Mouse (Mus musculus): ENCODE measurements at regions not wholly inside any gene's neighbourhood (a gene's known extent, or its start where the extent isn't known, plus 50 kb on each side); places are given as distances from the start of the nearest gene placed in this dataset.
A peak's percentile ranks its signal among the peaks of the same experiment; 100 is the strongest.

- H3K9me3 ChIP-seq (ENCODE audit: control insufficient read depth, low read length) = no peaks in the 10 kb centered on the region
- 93% methylated on average over 6 of the region's 6 CpGs for WGBS
- no peak for ATAC-seq (ENCODE audit: low FRiP score, low TSS enrichment)
- no peak overlapping the region for H3K9ac ChIP-seq (replicated peaks; ENCODE audit: low read length)
- H3K4me1 ChIP-seq (ENCODE audit: control insufficient read depth, insufficient read depth, low read length) = no peaks in the 10 kb centered on the region
- no peak overlapping the region for H3K27ac ChIP-seq (replicated peaks; ENCODE audit: low read depth, low read length)
- H3K4me2 ChIP-seq (ENCODE audit: low read length) = no peak overlapping the region
- no peaks in the 10 kb centered on the region for H3K27me3 ChIP-seq (ENCODE audit: control insufficient read depth, insufficient read depth, low read length)
- H3K4me3 ChIP-seq (replicated peaks; ENCODE audit: low read depth, low read length) = no peak overlapping the region
- DNase-seq = no peak
- H3K36me3 ChIP-seq (ENCODE audit: control insufficient read depth, insufficient read depth, low read length) = no peaks in the 10 kb centered on the region
Observed at GRCm38 (mm10) chr8:116290671-116291245, 214.0 kb upstream of the Dynlrb2 start.

DNA sequence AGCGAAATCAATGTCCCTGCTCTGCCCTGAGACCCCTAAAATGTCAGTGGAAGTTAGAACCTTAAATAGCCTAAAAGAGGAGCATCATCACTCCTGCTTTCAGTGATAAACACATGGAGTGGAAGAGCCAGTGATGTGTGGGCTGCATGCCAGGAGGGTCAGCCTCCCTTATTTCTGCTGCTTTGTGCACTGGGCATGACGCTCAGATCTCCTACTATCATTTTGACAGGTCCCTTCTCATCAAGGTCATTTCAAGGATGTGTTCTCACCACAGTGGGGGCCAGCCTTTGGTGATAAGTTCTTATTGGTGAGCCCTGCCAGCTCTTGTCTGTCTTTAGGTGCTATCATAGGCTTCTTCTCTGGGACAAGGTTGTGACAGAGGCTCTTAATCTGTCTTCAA lies 215.5 kb upstream of the Dynlrb2 start:
- DNase-seq (no peak), ATAC-seq (ENCODE audit: low FRiP score, low TSS enrichment) (no peak)
- no peak overlapping the region for H3K9ac ChIP-seq (replicated peaks; ENCODE audit: low read length)
- H3K4me3 ChIP-seq (replicated peaks; ENCODE audit: low read depth, low read length) = no peak overlapping the region
- no peaks in the 10 kb centered on the region for H3K9me3 ChIP-seq (ENCODE audit: control insufficient read depth, low read length)
- H3K27ac ChIP-seq (replicated peaks; ENCODE audit: low read depth, low read length) = no peak overlapping the region
- no peaks in the 10 kb centered on the region for H3K4me1 ChIP-seq (ENCODE audit: control insufficient read depth, insufficient read depth, low read length)
- H3K36me3 ChIP-seq (ENCODE audit: control insufficient read depth, insufficient read depth, low read length) = no peaks in the 10 kb centered on the region
- H3K4me2 ChIP-seq (ENCODE audit: low read length) = no peak overlapping the region
- WGBS = 81% methylated on average over 2 of the region's 2 CpGs
- no peaks in the 10 kb centered on the region for H3K27me3 ChIP-seq (ENCODE audit: control insufficient read depth, insufficient read depth, low read length)

DNA sequence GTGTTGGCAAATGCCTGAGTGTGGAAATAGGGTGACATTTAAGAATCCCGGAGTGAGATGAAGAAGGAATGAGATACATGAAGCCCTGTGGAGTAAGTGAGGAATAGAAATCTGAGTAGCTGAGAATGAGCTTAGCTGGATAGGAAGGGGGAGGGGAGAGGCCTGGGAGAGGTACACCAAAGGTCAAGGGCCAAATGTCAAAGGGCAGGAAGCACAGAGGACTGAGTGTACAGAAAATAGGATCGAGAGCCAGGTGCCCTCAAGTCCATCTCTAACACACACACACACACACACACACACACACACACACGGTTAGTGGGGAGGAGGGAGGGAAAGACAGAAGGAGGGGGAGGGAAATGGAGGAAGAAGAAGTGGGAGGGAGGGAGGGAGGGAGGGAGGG lies 220.8 kb upstream of the Dynlrb2 start:
- H3K36me3 ChIP-seq (ENCODE audit: control insufficient read depth, insufficient read depth, low read length) = no peaks in the 10 kb centered on the region
- no peak for DNase-seq

DNA sequence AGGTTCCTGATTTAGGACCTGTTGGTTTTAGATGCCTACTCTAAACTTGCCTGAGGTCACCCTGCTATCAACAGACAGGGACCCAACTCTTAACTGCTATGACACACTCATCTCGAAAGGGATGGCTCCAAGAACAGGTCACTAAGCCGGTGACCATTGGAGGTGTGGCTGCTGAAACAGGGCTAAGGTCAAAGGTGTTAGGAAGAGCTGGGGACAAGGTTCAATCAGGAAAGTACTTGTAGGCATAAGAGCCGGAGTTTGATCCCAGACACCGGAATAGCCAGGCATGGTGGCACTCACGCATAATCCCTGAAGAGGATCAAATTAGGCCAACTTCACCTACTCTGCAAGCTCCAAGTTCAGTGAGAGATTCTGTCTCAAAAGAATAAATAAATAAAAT lies 222.4 kb upstream of the Dynlrb2 start:
- H3K9me3 ChIP-seq (ENCODE audit: control insufficient read depth, low read length) = no peaks in the 10 kb centered on the region
- ATAC-seq (ENCODE audit: low FRiP score, low TSS enrichment) (no peak), DNase-seq (no peak)
- H3K27me3 ChIP-seq (ENCODE audit: control insufficient read depth, insufficient read depth, low read length) = no peaks in the 10 kb centered on the region
- H3K36me3 ChIP-seq (ENCODE audit: control insufficient read depth, insufficient read depth, low read length) = no peaks in the 10 kb centered on the region
- no peak overlapping the region for H3K4me2 ChIP-seq (ENCODE audit: low read length)
- H3K4me3 ChIP-seq (replicated peaks; ENCODE audit: low read depth, low read length) = no peak overlapping the region
- no peaks in the 10 kb centered on the region for H3K4me1 ChIP-seq (ENCODE audit: control insufficient read depth, insufficient read depth, low read length)
- 95% methylated on average over 5 of the region's 5 CpGs for WGBS
- H3K27ac ChIP-seq (replicated peaks; ENCODE audit: low read depth, low read length) = no peak overlapping the region
- H3K9ac ChIP-seq (replicated peaks; ENCODE audit: low read length) = no peak overlapping the region

More for the DNA sequence above, 220.8 kb upstream of the Dynlrb2 start:
- Histone ChIP-seq H3K9me3 (ENCODE audit: control insufficient read depth, low read length) (no peaks in the 10 kb centered on the region), H3K4me1 (ENCODE audit: control insufficient read depth, insufficient read depth, low read length) (no peaks in the 10 kb centered on the region), H3K27ac (replicated peaks; ENCODE audit: low read depth, low read length) (no peak overlapping the region), H3K4me3 (replicated peaks; ENCODE audit: low read depth, low read length) (no peak overlapping the region), H3K27me3 (ENCODE audit: control insufficient read depth, insufficient read depth, low read length) (no peaks in the 10 kb centered on the region), H3K9ac (replicated peaks; ENCODE audit: low read length) (no peak overlapping the region), H3K4me2 (ENCODE audit: low read length) (no peak overlapping the region)
- WGBS = 87% methylated on average over 2 of the region's 3 CpGs
- ATAC-seq (ENCODE audit: low FRiP score, low TSS enrichment) = no peak

GRCm38 (mm10) chr8:116275014-116275413 lies 229.8 kb upstream of the Dynlrb2 start:
- ATAC-seq (ENCODE audit: low FRiP score, low TSS enrichment) (no peak), DNase-seq (no peak)
- Histone ChIP-seq H3K27ac (replicated peaks; ENCODE audit: low read depth, low read length) (no peak overlapping the region), H3K4me3 (replicated peaks; ENCODE audit: low read depth, low read length) (no peak overlapping the region), H3K4me1 (ENCODE audit: control insufficient read depth, insufficient read depth, low read length) (no peaks in the 10 kb centered on the region), H3K27me3 (ENCODE audit: control insufficient read depth, insufficient read depth, low read length) (no peaks in the 10 kb centered on the region), H3K9me3 (ENCODE audit: control insufficient read depth, low read length) (no peaks in the 10 kb centered on the region), H3K36me3 (ENCODE audit: control insufficient read depth, insufficient read depth, low read length) (no peaks in the 10 kb centered on the region), H3K4me2 (ENCODE audit: low read length) (no peak overlapping the region), H3K9ac (replicated peaks; ENCODE audit: low read length) (no peak overlapping the region)
- 90% methylated on average over 4 of the region's 4 CpGs for WGBS

- ATAC-seq (ENCODE audit: low FRiP score, low TSS enrichment) (no peak), DNase-seq (no peak)
- Histone ChIP-seq H3K27me3 (ENCODE audit: control insufficient read depth, insufficient read depth, low read length) (no peaks in the 10 kb centered on the region), H3K9me3 (ENCODE audit: control insufficient read depth, low read length) (no peaks in the 10 kb centered on the region), H3K9ac (replicated peaks; ENCODE audit: low read length) (no peak overlapping the region), H3K4me2 (ENCODE audit: low read length) (no peak overlapping the region), H3K36me3 (ENCODE audit: control insufficient read depth, insufficient read depth, low read length) (no peaks in the 10 kb centered on the region), H3K27ac (replicated peaks; ENCODE audit: low read depth, low read length) (no peak overlapping the region), H3K4me1 (ENCODE audit: control insufficient read depth, insufficient read depth, low read length) (no peaks in the 10 kb centered on the region), H3K4me3 (replicated peaks; ENCODE audit: low read depth, low read length) (no peak overlapping the region)
- whole genome bisulfite sequencing = 92% methylated on average over 6 of the region's 6 CpGs
Observed at GRCm38 (mm10) chr8:116271238-116271637, 233.5 kb upstream of the Dynlrb2 start.

DNA sequence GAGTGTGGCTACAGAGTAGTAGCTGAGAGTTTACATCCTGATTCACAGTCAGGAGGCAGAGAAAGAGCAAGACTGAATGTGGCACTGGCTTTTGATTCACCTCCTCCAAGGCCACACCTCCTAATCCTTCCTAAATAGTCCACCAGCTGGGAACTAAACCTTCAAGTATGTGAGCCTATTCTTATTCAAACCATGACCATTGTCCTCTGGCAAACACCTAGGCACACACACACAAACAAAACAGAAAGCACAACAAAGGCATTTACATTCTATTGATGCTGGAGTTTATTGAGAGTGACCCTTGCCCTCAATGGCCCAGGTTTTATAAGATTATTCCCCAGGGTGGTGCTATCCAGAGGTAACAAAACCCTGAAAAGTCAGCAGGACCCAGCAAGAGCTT lies 235.4 kb upstream of the Dynlrb2 start:
- H3K27me3 ChIP-seq (ENCODE audit: control insufficient read depth, insufficient read depth, low read length) = no peaks in the 10 kb centered on the region
- no peak overlapping the region for H3K27ac ChIP-seq (replicated peaks; ENCODE audit: low read depth, low read length)
- no peak overlapping the region for H3K4me2 ChIP-seq (ENCODE audit: low read length)
- no peaks in the 10 kb centered on the region for H3K9me3 ChIP-seq (ENCODE audit: control insufficient read depth, low read length)
- no peak overlapping the region for H3K4me3 ChIP-seq (replicated peaks; ENCODE audit: low read depth, low read length)
- ATAC-seq (ENCODE audit: low FRiP score, low TSS enrichment) = no peak
- no peak overlapping the region for H3K9ac ChIP-seq (replicated peaks; ENCODE audit: low read length)
- no peak for DNase-seq
- H3K4me1 ChIP-seq (ENCODE audit: control insufficient read depth, insufficient read depth, low read length) = no peaks in the 10 kb centered on the region
- no peaks in the 10 kb centered on the region for H3K36me3 ChIP-seq (ENCODE audit: control insufficient read depth, insufficient read depth, low read length)

DNA sequence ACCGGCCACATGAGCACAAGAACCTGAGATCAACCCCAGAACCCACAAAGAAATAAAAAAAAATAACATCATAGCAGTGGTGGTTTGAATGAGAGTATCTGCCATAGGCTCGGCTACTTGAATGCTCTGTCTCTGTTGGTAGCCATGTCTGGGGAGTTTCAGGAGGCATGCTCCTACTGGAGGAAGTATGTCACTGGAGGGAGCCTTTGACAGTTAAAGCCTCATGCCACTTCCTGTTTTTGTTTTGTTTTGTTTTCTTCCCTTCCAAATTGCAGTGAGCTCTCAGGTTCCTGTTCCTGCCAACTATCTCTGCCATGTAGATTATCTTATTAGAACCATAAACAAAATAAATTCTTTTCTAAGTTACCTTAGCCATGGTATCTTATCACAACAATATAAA lies 236.1 kb upstream of the Dynlrb2 start:
- 88% methylated on average over 2 of the region's 2 CpGs for WGBS
- no peaks in the 10 kb centered on the region for H3K9me3 ChIP-seq (ENCODE audit: control insufficient read depth, low read length)
- no peaks in the 10 kb centered on the region for H3K27me3 ChIP-seq (ENCODE audit: control insufficient read depth, insufficient read depth, low read length)
- H3K4me3 ChIP-seq (replicated peaks; ENCODE audit: low read depth, low read length) = no peak overlapping the region
- no peaks in the 10 kb centered on the region for H3K36me3 ChIP-seq (ENCODE audit: control insufficient read depth, insufficient read depth, low read length)
- DNase-seq = no peak
- no peak for ATAC-seq (ENCODE audit: low FRiP score, low TSS enrichment)
- no peaks in the 10 kb centered on the region for H3K4me1 ChIP-seq (ENCODE audit: control insufficient read depth, insufficient read depth, low read length)
- no peak overlapping the region for H3K27ac ChIP-seq (replicated peaks; ENCODE audit: low read depth, low read length)
- H3K9ac ChIP-seq (replicated peaks; ENCODE audit: low read length) = no peak overlapping the region
- H3K4me2 ChIP-seq (ENCODE audit: low read length) = no peak overlapping the region

DNA sequence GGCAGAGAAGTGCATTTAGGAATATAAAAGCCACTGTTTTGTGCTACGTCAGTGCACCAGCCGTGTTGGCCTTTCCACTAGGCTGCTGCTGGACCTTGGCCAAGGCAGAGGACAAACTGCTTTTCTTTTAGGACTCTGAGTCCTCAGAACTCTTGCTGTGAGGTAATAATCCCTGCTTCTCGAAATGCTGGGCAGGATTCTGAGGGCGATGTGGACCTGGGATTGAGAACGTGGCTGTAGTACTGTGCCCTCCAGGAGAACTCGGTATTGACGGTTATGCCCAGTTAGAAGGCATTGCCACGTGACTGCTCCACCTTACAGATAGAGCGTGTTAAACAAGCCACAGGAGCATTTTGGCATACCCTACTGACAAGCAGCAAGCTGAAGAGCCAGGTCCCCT lies 236.6 kb upstream of the Dynlrb2 start:
- Histone ChIP-seq H3K4me2 (ENCODE audit: low read length) (no peak overlapping the region), H3K9me3 (ENCODE audit: control insufficient read depth, low read length) (no peaks in the 10 kb centered on the region), H3K27me3 (ENCODE audit: control insufficient read depth, insufficient read depth, low read length) (no peaks in the 10 kb centered on the region), H3K36me3 (ENCODE audit: control insufficient read depth, insufficient read depth, low read length) (no peaks in the 10 kb centered on the region), H3K4me3 (replicated peaks; ENCODE audit: low read depth, low read length) (no peak overlapping the region), H3K4me1 (ENCODE audit: control insufficient read depth, insufficient read depth, low read length) (no peaks in the 10 kb centered on the region), H3K9ac (replicated peaks; ENCODE audit: low read length) (no peak overlapping the region), H3K27ac (replicated peaks; ENCODE audit: low read depth, low read length) (no peak overlapping the region)
- 63% methylated on average over 9 of the region's 9 CpGs for WGBS
- no peak for ATAC-seq (ENCODE audit: low FRiP score, low TSS enrichment)
- DNase-seq = peak; percentile 47

Measured in midbrain, embryonic 14.5 days (tissue).